Mouse (Mus musculus): ENCODE measurements around the gene C9orf72.

The C9orf72 gene

DNA sequence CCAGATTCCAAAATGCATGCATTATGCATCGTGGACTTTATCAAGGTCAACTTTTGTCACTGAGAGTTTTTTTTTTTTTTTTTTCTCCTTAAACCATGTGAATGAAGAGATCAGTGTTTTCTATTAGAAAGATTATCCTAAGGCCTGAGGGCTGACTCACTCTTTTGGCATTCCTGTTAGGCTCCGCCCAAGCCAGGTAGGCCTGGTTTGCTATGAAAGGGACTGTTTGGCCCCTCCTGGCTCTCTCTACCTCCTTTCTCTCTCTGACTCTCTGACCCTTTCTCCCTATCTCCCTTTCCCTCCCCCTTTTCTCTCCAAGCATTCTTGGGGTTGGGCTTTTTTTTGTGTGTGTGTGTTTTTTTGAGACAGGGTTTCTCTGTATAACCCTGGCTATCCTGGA lies 50.4 kb downstream of the C9orf72 start:
- DNase-seq, result no peak

DNA sequence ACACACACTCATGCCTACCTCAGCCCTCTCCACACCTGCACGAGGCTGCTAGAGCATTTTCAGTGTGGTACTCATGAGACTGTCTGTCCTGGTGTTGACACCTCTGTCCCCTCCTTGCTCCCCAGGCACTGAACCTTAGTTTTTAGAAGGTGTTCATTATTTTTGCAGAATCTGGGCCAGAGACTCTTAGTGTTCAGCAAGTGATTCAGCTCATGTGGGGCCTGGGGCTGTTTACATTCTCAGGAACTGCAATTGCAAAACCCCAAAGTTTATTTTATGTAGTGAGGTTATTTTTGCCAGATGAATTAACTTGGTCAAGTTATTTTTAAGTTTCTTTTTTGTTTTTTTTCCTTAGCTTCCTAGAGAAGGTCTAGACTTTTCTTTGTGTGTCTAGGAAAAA lies 52.4 kb downstream of the C9orf72 start:
- DNase-seq, result no peak

DNA sequence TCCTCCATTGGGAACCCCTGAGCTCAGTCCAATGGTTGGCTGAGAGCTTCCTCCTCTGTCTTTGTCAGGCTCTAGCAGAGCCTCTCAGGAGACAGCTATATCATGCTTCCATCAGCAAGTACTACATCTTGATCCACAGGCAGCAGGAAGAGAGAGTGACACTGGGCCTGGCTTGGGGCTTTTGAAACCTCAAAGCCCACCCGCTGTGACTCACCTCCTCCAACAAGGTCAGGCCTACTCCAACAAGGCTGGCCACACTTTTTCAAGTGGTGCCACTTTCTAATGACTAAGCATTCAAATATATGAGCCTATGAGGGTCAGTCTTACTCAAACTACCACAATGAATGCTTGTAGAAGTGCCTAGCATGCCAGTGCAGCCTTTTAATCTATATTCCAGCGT lies 53.5 kb downstream of the C9orf72 start:
- no peak for DNase-seq

DNA sequence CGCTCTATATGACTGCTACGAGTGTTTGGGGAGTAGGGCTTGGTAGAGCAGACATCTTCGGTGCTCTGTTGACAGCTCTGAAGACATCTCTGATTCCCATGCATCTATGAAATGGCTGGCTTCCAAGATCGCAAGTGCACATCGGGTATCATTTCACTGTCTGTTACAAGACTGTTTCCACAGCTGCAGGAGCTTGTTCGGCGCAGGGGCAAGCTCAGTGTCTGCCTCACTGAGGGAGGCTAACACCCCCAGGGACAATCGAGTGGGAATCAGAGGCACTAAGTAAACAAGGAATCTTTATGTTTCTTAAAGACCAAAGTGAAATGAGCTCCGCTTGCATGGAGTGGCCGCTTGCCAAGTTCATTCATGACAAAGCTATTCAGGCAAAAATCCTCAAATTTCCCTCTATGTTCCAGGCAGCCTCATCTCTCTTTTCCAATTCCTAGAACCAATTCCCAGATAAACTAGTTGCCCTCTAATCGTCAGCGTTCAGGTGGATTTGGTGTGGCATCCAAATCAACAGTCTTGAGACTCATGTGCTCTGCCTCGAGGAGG lies 56.3 kb downstream of the C9orf72 start:
- DNase-seq, result no peak

DNA sequence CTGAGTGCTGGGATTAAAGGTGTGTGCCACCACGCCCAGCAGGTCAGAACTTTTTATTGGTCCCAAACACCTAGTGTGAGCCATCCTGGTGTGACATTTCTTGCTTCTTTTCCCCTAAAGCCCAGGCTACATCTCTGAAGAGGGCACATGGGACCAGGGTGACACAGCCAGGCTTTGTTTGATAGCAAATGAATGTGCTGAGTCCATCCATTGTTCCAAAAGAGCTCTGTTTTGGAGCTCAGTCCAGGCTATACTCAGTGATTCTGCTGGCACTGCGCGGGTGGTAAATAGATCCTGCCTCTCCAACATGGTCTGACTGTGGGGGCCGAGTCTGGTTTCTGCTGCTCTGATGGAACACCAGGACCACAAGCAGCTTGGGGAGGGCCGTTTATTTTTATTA lies 58.1 kb downstream of the C9orf72 start:
- no peak for DNase-seq

DNA sequence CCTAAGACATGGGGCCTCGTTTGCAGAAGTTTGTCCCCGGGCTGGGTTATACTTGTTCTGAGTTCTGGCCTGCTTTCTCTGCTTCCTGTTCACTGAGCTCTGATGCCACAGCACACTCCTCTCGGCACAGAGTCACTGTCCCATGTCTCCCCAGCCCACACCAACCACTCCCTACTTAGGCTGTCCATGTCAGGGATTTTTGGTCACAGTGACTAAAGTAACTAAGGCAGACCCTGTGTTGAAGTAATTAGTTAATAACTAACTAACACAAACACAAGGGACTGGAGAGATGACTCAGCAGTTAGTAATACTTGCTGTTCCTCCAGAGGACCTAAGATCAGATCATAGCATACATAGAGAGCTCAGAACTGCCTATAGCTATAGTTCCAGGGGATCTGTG lies 60.0 kb downstream of the C9orf72 start:
- DNase-seq, result no peak

DNA sequence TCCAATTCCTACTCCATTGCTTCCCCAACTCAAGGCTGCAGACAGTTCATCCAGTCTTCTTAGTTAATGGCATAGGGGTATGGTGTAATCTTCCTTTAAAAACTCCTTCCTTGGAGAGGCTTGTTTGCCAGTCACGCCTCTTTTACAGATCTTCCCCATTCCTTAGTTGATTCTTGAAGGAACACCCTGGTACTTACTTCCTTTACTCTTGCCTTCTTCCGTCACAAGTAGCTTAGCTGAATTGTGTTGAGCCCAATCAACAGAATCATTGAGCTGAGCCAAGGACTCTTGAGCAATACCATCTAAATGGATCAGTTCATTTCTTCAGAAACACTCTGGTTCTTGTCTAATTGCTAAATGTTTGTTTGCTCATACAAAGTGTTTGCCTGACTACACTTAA lies 60.7 kb downstream of the C9orf72 start:
- no peak for DNase-seq

DNA sequence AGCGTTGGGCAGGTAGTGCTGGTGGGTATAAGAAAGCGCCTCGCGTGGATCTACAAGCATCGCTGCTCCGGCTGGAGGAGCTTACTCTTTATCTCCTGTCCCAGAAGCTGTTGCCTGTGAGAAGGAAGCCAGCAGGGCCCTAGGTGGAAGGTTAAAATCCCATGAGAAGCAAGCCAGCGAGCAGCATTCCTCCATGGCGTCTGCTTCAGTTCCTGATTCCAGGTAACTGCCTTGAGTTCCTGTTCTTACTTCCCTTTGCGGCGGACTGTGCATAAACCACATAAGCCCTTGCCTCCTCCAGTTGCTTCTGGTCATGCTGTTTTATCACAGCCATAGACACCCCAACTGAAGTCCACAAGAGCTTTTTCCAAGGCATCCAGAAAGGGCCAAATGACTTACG lies 68.2 kb downstream of the C9orf72 start:
- DNase-seq, result no peak

DNA sequence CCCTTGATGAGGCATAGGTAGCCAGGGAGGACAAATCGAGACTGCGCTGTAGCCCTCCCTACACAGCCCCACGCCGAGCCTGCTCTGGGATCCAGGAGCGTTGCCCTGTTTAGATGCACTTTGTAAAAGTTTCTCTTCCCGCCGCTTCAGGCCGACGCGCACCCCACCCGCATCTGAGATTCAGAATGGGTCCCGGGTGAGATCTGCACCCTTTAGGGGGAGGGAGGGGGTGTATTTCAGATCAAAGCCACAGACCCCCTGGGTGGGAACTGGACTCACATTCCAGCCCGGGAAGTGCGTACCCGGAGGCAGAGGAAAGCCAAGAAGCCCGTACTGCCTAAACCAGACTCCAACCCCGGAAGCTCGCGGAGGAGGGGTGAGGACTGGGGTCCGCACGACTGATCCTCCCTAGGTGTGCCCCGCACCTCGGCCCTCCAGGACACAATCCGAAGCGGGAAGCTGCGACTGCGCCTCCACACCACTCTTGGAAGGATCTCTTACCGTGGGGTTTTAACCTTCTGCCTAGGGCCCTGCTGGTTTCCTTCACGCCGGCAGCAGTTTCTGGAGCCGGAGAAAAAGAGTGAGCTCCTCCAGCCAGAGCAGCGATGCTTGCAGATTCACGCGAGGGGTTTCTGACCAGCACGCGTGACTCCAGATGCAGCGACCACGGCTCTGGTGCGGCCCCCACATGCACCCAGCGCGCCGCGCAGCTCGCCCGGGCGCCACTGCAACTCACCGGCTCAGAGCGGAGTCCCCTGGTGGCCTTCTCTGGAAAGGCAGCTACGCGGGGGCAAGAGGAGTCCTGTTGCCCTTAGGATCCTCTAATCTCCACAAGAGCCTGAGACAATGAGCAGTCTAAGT lies 69.0 kb downstream of the C9orf72 start, which contains the start of gene Mob3b:
Gene Mob3b, minus strand, starts transcription at position 734 of the 861 bp plus-strand sequence.
- DNase-seq, result peak; percentile 72 to 74

DNA sequence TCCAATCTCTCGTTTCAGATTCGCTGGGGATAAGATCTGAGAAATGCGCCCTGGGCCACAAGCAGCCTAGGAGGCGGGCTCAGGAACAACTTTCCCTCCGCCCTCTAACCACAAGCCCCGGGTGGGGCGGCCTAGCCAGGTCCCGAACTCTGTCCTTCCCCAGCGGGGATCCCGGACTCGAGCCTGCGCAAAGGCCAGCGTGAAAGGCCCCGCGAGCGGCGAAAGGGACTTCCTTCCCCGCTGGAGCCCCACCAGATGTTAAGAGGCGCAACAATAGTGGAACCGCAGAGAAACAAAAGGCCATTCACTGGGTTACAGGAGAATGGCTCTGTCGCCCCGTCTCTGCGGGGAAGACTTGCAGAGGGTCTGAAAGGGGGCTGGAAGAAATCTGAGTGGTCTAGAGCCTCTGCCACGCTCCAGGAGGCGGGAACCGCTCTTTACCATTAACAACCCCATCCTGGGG lies 69.8 kb downstream of the C9orf72 start:
- peak; percentile 14 to 21 for DNase-seq

DNA sequence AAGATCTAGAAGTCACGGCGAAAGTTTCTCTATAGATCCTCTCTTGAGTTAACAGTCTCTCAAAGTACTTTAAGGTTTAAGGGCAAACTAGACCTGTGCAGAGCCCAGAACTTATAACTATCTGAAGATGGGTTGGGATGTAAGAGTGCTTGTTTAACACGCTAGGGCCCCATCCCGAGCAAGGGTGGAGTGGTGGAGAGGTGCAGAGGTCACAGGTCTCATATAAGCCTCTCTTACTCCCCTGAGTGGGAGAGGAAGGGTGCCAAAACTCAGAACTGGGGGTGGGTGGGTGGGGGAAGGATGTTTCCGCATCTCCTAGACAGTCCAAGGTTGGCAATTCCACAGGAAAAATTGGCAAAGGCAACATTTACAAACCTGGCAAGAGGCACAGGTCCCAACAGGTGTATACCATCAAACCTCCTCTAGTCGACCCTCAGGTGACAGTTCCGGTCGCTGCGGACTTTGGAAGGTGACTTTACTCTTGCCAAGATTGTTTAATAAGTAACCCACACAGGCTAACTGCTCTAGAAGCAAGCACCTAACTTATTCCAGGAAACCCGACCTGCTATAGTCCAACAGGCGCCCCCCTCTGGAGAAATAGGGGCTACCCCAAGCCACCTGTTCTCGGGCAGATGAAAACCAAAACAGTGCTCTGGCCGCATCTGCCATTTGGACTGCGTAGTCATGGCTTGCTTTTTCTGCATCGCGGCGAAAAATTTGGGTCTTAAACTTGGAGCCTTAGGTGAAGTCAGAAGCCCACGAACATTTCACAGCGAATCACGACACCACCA lies 70.6 kb downstream of the C9orf72 start:
- no peak for DNase-seq

DNA sequence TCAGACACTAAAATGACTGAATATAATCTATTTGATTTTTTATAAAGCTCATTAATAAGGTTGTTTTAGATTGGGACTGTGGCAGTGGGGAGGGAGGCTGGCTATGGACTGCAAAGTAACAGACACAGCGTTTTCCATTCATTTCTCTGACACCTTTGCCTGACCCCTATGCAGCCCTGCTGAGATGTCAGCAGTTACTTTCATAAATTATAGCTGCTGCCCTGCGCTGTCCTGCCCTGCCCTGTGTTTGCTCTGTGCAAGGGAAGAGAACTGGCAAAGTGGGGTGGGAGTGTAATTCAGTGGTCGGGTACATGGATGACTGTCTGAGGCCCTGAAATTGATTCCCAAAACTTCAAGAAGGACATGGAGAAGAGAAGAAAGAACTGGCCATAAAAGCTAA lies 71.9 kb downstream of the C9orf72 start:
- DNase-seq, result no peak

DNA sequence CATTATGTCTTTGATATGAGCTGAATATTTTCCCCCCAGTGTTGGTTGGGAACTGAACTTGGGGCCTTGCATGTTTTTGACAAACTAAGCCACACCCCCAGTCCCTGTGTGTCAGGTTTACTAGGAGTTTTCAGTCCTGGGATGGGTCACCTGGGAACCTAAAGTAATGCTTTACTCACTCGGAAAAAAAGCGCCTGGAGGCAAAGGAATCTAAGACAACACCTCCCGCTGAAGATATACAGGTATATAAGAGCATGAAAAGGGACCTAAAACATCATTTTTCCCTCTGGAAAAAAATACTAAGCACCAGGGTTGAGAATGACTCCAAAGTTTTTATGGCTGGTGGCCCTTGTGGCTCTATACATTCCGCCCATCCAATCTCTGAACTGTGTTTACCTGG lies 74.2 kb downstream of the C9orf72 start, which contains the start of gene Ifnk:
Gene Ifnk, plus strand, starts transcription at position 301 of the 400 bp plus-strand sequence.
- no peak for DNase-seq

DNA sequence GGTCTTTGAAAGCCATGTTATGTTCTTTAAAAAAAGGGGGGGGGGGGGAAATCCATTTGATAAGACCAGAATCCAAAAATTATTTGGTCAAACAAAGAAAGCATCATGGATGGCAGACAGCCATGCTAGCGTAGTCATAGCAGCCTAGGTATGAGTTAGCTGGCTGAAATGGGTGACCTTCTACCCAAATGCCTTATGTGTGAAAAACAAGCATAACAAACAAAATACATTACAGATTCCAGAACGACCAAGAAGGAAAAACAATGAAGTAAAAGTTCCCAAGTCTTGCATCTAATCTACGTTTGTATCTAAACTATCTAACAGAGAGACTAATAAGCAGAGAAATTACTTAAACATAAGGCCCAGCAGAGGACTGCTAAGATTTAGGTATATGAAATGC lies 75.3 kb downstream of the C9orf72 start:
- no peak for DNase-seq

DNA sequence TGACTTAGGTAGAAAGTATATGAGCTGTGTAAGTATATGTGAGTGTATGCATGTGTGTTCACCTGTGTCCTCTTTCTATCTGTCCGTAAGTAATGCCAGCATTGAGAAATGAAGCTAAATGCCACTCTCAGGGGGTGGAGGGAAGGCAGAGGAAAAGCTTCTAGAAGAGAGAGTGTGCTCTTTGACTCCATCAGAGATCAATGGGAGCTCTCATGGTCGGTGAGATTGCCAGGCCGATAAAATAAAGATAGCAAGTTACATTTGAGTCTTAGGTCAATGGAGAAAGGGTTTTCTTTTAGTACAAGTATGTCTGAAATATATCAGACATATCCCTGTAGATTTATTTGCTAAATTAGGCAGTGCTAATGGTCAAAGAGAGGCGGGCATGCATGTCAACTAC lies 77.6 kb downstream of the C9orf72 start:
- DNase-seq, result no peak

DNA sequence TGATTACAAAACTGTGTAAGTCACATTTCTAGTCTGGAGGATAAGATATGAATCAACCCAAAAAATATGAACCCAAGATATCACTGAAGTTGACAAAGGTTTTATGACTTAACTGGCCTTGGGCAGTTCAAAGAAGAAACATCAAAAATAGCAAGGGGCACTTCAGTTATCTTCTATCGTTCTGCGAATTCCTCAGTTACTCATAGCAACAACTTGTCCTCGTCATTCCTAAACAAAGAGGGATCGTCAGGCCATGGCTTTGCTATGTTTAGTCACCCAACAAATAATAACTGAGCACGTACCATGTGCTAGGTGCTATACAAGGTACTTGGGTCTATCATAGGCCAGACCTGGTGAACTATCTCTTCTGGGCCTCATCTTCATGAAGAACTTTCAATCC lies 79.4 kb downstream of the C9orf72 start:
- DNase-seq, result no peak

DNA sequence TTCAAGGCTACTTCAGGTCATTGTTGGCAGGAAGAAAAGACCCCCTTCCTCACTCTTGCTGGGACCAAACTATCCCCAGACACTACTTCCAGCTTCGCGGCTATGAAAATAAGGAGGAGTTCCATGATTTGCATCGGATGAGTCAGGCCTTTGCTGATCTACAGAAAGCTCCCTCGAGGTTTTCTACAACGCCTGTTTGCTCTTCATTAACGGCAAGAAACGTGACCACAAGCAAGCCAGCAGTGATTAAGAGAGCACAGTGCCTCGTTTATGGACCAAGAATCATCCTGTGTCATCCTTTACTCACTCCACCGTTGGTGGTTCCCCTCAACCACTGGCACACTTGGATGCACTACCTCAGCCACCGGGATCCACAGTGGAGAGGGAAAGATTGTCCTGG lies 80.2 kb downstream of the C9orf72 start:
- no peak for DNase-seq

DNA sequence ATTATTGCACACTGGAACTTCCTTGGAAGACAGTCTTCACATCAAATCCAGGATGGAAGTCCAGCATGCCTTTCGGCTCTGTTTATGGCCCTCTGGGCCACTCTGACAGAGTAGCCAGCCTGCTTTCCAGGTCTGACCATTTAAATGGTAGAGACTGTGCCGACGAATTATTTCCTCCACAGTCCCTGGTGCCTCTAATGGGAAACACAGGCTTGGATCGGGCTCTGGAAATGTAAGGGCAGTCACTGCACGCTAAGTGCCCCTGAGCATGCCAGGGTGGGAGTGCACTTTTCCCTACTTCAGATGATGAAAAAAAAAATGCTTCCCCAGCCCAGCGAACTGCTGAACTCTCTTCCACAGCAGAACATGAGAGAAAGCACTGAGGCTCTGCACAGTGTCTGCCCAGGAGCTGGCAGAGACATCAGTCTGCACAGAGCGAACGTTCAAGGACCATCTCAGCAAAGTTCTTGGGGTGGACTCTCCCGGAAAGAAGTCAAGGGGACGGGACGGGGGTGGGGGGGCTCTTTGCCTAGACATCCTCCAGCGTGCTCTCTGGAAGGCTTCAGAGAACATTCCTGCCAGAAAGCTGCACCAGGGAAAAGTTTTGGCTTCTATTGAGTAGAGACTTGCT lies 82.4 kb downstream of the C9orf72 start:
- DNase-seq, result no peak
